Mouse (Mus musculus): ENCODE data around the gene Pfkm.

Gene Pfkm

GRCm38 (mm10) chr15:98177320-98177719 lies 84.9 kb downstream of the Pfkm start:
- no peak for DNase-seq

GRCm38 (mm10) chr15:98180567-98181131 lies 88.3 kb downstream of the Pfkm start:
- no peak for DNase-seq

- DNase-seq, result peak; percentile 96
Observed at GRCm38 (mm10) chr15:98181132-98181711, 88.8 kb downstream of the Pfkm start.

All from lung, postnatal 10 days (tissue).